Mouse (Mus musculus) gastrocnemius, adult 8-10 months (tissue): ENCODE results near the gene Dnah9. TPM values are rescaled to one million over a fixed set of nuclear protein-coding genes. Genes with fewer than 3 reads are reported as not detected.

Experiments used
- DNase-seq, 2 experiments: peaks; one replicate each; pipeline ENCODE4 v3.0.0; 2022; ENCODE audit warnings: low spot score in 2 of 2
- total RNA-seq, 4 experiments: library from RNA; stranded (reverse); gene quantifications; 2 replicates each; pipeline ENCODE4 v1.2.4; 2022

Gene Dnah9
- total RNA-seq, 4 experiments from 2014 or later: 0.12 TPM; not detected in 3

GRCm38 (mm10) chr11:65927962-65928361, 240.4 kb downstream of the Dnah9 start:
- no peak for DNase-seq

GRCm38 (mm10) chr11:65918480-65919236, 249.7 kb downstream of the Dnah9 start:
- DNase-seq: no peak

DNA sequence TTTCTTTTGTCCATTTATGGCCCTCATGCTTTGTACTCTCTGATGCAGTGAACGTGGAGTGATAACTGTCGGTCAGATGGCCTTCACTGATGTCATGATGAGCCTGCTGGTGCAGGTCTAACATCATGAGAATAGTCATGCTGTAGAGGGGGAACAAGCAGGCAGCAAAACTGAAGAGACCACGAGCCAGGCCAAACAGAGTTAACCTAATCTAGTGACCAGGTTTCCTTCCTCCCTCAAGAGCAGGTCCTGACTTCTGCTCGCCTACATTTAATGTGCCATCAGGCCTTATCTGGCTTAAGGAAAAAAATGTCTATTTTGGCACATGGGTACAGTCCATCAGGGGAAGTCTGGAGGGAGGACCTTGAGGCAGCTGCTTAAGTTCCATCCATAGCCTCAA, 259.2 kb downstream of the Dnah9 start:
- DNase-seq: no peak

GRCm38 (mm10) chr11:65905487-65905886, 262.9 kb downstream of the Dnah9 start:
- no peak for DNase-seq

DNA sequence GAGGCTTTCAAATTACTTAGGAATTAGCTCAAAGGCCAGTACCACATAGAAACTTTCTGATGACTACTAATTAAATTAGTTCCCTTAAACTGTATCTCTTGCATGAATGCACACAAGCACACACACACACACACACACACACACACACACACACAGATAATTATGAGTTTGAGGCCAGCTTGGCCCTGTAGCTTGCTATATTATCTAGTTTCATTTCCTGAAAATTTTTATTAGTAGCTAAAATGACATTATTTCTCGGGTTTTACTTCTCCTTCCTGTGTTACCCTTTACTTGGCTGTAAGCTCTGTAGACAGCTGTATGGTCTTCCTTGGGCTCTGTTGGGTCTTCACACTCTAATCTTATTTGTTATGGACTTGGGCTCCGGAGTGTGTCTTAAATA, 264.4 kb downstream of the Dnah9 start:
- no peak for DNase-seq

DNA sequence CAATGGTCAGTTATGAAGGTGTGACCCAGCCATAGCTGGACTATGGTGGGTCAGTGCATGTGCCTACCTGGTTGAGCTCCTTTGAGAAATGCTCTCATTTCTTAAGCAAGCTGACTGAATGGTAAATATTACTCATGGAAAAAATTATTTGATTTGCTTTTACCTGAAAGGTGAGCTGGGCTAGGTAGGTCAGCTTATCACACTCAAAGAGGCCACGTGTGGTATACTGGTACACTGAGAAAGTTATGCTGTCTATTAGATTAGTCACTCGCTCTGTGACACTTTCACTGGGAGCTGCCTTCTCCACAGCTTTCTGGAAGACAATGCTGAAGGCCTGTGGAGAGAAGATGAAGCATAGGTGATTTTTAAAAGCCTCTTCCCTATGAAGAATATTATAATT, 286.9 kb downstream of the Dnah9 start:
- no peak for DNase-seq

- DNase-seq: no peak
Observed at GRCm38 (mm10) chr11:65877146-65877775, 291.1 kb downstream of the Dnah9 start.

- no peak for DNase-seq
Observed at GRCm38 (mm10) chr11:65861476-65861875, 306.9 kb downstream of the Dnah9 start.

- no peak for DNase-seq
Observed at GRCm38 (mm10) chr11:65852066-65852465, 316.3 kb downstream of the Dnah9 start.

- no peak for DNase-seq
Observed at GRCm38 (mm10) chr11:65846446-65846845, 321.9 kb downstream of the Dnah9 start.

DNA sequence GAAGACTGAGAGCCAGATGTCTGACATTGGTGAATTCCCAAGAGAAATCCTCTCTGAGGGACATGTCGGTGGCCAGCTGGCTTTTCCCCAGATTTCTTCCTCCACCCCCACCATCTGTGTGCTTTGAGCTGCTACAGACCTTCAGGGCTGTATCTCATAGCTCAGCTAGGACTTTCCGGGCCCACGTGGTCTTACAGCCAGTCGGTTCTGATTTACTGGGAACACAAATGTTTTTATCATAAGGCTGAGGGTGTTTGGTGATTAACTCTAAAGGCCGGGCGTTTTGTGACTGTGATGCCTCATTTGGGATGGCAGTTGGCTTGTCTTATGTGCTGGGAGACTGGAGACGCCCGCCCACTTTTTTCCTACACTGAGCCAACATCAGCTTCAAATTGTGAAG, 329.4 kb downstream of the Dnah9 start:
- DNase-seq: no peak

DNA sequence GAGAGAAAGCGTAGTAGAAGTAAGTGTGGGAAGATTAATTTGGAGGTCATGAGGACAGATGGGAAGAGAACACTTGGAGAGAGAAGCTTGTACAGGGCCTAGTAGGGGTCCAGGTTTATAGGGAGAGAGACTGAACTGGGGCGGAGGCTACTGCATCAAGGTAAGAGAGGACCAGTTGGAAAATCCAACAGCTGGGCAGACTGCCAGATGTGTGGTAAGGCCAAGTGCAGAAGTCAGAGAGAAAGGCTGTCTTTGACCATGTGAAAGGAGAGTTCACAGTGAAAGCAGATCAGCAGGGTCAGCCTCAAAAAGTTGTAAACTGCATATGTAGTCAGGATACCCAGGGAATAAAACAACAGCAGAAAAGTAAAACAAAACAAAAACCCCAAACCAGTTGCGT, 343.8 kb downstream of the Dnah9 start:
- DNase-seq: no peak

GRCm38 (mm10) chr11:65820877-65821276, 347.5 kb downstream of the Dnah9 start:
- DNase-seq: no peak

DNA sequence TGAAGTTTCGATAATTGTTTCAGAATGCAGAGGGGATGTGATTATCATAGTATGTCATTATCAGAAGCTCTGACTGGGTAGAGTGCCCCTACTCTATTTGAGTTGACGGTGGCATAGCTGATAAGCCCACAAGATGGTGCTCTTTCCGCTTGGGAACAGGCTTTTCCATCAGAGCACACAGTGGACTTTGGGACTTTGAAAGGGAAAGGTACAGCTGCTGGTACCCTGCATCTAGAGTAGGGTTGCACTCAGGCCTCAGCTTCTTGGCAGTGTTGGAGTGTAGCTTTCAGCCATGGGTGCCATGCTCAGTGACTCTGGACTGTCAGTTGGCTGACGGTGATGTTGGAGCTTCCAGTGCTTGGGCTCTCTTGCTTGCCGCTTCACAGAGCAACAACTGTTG, 348.1 kb downstream of the Dnah9 start:
- no peak for DNase-seq

DNA sequence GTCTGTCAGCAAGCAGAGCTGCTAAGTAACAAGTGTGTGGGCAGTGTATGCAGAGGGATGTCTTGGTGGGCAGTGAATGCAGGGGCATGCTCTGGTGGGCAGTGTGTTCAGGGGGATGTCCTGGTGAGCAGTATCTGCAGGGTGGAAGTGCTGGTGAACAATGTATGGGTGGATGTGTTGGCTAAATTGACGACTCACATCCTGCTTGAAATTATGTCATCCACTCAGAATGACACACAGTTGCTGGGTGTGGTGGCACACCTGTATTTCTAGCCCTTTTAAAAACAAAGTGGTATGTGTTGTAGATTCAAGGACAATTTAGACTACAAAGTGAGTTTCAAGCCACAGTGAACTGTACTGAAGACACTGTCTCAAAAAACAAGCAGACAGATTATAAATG, 350.2 kb downstream of the Dnah9 start:
- no peak for DNase-seq

- DNase-seq: no peak
Observed at GRCm38 (mm10) chr11:65816237-65816636, 352.1 kb downstream of the Dnah9 start.

DNA sequence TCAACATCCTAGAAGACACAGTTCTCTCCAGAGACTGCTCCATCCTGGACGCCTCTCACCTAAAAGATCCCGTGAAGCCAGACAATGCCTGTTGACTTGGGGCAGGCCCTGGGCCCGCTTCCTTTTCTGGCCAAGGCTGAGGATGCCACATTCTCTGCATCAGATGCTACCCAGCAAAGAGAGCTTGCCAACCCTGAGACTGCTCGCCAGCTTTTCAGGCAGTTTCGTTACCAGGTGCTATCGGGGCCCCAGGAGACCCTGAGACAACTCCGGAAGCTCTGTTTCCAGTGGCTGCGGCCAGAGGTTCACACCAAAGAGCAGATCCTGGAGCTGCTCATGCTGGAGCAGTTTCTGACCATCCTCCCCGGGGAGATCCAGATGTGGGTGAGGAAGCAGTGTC, 354.0 kb downstream of the Dnah9 start:
- DNase-seq: no peak

DNA sequence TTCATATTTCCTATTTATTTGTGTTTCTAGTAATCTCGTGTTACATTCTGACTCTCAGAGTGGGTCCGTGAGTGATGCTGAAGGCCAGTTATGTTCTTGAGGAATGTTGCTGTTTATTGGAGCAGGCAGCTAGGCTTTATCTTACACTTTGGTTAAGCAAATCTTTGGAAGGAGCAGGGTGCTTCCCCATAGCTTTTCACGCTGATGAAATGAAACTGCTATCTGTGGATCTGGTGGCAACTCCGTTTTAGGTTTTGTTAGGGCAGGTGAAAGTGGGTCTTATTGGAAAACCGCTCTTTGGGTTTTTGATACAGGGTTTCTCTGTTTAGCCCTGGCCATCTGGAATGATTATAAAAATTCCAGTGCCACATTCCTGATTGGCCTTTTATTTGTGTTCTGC, 356.3 kb downstream of the Dnah9 start:
- no peak for DNase-seq

- no peak for DNase-seq
Observed at GRCm38 (mm10) chr11:65807601-65808000, 360.8 kb downstream of the Dnah9 start.

- peak; percentile 71 to 75 for DNase-seq
Observed at GRCm38 (mm10) chr11:65806909-65807504, 361.3 kb downstream of the Dnah9 start, which contains the start of gene Zkscan6. Zkscan6 (plus strand) TSS chr11:65807175.

DNA sequence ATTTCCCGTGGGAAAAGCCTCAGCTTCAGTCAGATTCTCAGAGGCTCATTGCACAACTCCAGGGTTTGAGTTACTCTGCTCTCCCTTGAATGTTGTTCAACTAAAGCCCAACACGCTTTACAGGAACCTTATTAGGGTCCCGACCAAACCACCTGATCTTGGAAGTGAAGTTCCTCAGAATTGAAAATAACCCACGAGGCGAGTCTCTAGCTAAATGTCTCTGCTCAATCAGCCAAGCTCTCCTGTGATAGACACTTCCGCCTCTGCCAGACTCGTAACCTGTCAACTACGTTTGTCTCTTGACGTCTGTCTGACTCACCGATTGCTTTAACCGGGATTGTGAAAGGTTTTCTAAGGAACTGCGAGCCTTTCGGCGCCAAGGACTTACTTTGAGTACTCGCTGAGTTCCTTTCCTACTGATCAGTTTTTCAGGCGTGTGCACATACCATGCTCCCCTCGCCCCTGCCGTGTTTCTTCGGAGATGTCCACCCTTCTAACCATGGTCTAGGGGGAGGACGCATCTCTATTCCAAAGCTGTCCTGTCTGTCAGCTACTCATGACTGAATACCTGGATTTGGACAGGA, 361.9 kb downstream of the Dnah9 start:
- peak in 1 of 2 experiments; percentile 9 for DNase-seq

DNA sequence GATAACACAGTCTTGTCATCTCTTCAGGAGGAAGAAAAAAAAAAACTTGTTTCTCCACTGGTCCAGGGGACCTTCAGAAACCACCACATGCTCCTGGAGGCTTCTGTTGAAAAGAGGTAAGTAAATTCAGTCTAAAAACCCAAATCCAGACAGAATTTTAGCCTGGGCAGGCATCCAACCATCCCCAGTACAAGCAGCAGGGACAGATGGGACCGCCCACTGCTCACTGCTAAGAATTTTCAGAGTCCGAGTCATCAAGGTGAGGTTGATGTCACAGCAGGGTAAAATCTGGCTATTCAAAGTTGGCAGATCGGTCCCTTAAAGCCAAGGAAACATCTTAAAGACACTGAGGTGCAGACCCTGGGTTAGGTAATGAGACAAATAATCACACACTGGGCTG, 366.5 kb downstream of the Dnah9 start:
- no peak for DNase-seq
